Mouse (Mus musculus): ENCODE data around the gene Dnajc3. TPM values are rescaled to one million over a fixed set of nuclear protein-coding genes. Genes with fewer than 3 reads are reported as not detected.
"Not testable (repeated sequence)": the region's sequence is repeated elsewhere in the genome, so short reads cannot be mapped to it uniquely, and the experiment has no call there.

The Dnajc3 gene
- polyA plus RNA-seq, 1 experiment from 2014 or later, result 52.3 TPM

DNA sequence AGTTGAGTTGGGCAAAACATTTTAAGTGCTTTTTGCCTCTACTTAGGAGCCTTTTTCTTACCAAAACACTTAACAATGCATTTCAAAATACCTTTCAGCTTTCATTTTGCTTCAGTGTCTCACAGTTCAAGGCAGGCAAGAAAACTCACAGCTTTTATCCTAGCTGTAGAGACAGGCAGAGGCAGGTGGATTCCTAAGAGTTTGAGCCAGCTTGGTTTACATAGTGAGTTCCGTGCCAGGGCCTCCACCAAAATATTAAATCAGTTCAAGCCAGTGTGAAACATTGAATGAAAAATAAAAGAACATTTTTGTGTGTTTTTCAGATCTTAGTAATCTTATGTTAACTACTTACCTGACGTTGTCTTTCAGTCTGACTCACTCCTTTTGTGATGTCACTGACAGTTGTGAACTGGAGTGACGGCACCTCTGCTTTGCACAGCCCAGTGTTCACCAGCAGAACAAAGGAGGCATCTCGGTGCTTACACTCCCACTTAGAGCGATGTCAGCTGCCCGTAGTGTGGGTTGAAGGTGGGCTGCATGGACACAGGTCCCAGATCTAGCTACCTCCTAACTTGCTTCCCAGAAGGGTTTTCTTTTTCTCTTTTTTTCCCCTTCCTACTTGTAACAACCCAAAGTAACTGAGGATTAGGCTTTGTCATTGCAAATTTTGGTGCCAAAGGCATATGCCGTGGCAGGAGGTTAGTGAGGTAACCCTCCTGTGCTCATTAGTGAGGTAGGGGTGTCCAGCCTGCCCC, 42.0 kb downstream of the Dnajc3 start:
- H3K4me1 ChIP-seq (ENCODE audit: insufficient read depth, low read length), result no peaks in the 10 kb centered on the region
- no peak overlapping the region for H3K27ac ChIP-seq (ENCODE audit: low read length)
- H3K4me2 ChIP-seq (replicated peaks; ENCODE audit: low read depth, low read length), result no peak overlapping the region
- H3K9me3 ChIP-seq (ENCODE audit: low read length), result no peaks in the 10 kb centered on the region
- no peak overlapping the region for H3K9ac ChIP-seq (replicated peaks; ENCODE audit: low read length)
- no peaks in the 10 kb centered on the region for H3K27me3 ChIP-seq (ENCODE audit: insufficient read depth, low read length)
- no peak overlapping the region for H3K4me3 ChIP-seq (ENCODE audit: low read length)
- peaks cover 41% of the 10 kb centered on the region for H3K36me3 ChIP-seq (ENCODE audit: insufficient read depth, low read length)
- ATAC-seq (ENCODE audit: low FRiP score, low TSS enrichment), result no peak
- WGBS, result 83% methylated on average over 7 of the region's 7 CpGs

DNA sequence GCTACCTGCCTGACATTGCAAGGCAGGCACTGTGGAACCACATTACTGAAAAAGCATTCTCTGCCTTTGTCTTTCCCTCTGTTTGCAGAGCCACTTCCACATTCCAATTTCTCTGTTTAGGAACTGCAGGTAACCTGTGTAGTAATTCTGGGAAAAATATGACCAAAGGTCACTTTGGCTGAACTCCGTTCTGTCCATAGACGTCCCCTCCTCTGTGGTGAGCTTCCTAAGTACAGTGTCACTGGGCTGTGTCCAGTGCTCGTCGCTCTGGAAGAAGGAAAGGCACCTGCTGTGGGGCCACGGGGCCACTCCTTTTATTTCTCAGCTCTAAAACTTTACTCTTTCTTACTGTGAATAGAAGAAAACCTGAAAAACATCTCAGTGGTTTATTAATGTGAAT, 42.6 kb downstream of the Dnajc3 start:
- 48% methylated on average over 5 of the region's 5 CpGs for WGBS
- H3K9ac ChIP-seq (replicated peaks; ENCODE audit: low read length), result no peak overlapping the region
- no peaks in the 10 kb centered on the region for H3K9me3 ChIP-seq (ENCODE audit: low read length)
- ATAC-seq (ENCODE audit: low FRiP score, low TSS enrichment), result 0 out of 2 replicates have a peak, but pooled peaks have one; percentile 57
- no peaks in the 10 kb centered on the region for H3K27me3 ChIP-seq (ENCODE audit: insufficient read depth, low read length)
- H3K4me2 ChIP-seq (replicated peaks; ENCODE audit: low read depth, low read length), result no peak overlapping the region
- no peaks in the 10 kb centered on the region for H3K4me1 ChIP-seq (ENCODE audit: insufficient read depth, low read length)
- H3K4me3 ChIP-seq (ENCODE audit: low read length), result no peak overlapping the region
- H3K36me3 ChIP-seq (ENCODE audit: insufficient read depth, low read length), result peaks cover 39% of the 10 kb centered on the region
- H3K27ac ChIP-seq (ENCODE audit: low read length), result no peak overlapping the region

DNA sequence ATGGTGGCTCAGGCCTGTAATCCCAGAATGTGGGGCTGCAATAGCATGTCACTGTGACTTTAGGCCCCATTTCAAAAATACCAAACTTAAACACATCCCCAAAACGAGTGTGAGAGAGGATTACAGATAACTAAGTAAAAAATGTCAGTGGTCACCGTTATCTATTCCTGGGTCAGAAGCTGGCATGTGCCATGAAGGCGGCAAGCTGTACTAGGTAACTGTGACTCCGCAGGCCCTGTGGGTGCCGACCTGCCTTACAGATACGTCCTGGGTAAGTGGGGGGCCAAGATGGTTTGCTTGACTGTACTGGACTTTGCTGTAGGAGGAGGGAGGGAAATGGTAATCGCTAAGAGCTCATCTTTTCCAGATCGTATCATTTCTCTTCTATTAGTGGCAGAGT, 43.1 kb downstream of the Dnajc3 start:
- H3K4me1 ChIP-seq (ENCODE audit: insufficient read depth, low read length), result no peaks in the 10 kb centered on the region
- no peaks in the 10 kb centered on the region for H3K27me3 ChIP-seq (ENCODE audit: insufficient read depth, low read length)
- H3K4me3 ChIP-seq (ENCODE audit: low read length), result no peak overlapping the region
- H3K9ac ChIP-seq (replicated peaks; ENCODE audit: low read length), result no peak overlapping the region
- no peak overlapping the region for H3K27ac ChIP-seq (ENCODE audit: low read length)
- H3K36me3 ChIP-seq (ENCODE audit: insufficient read depth, low read length), result peaks cover 35% of the 10 kb centered on the region
- no peak for ATAC-seq (ENCODE audit: low FRiP score, low TSS enrichment)
- H3K4me2 ChIP-seq (replicated peaks; ENCODE audit: low read depth, low read length), result no peak overlapping the region
- H3K9me3 ChIP-seq (ENCODE audit: low read length), result no peaks in the 10 kb centered on the region
- 92% methylated on average over 8 of the region's 8 CpGs for WGBS

- not testable (repeated sequence) for H3K27ac ChIP-seq (ENCODE audit: low read length); H3K9me3 ChIP-seq (ENCODE audit: low read length); H3K4me1 ChIP-seq (ENCODE audit: insufficient read depth, low read length); H3K4me3 ChIP-seq (ENCODE audit: low read length); H3K9ac ChIP-seq (replicated peaks; ENCODE audit: low read length); H3K27me3 ChIP-seq (ENCODE audit: insufficient read depth, low read length); H3K4me2 ChIP-seq (replicated peaks; ENCODE audit: low read depth, low read length)
- WGBS, result 77% methylated on average over 5 of the region's 6 CpGs
- peak; percentile 18; the same call in 1 of the 2 replicates for ATAC-seq (ENCODE audit: low FRiP score, low TSS enrichment)
- H3K36me3 ChIP-seq (ENCODE audit: insufficient read depth, low read length), result peaks cover 32% of the 10 kb centered on the region
These were observed 44.1 kb downstream of the Dnajc3 start for GRCm38 (mm10) chr14:118981711-118982428.

DNA sequence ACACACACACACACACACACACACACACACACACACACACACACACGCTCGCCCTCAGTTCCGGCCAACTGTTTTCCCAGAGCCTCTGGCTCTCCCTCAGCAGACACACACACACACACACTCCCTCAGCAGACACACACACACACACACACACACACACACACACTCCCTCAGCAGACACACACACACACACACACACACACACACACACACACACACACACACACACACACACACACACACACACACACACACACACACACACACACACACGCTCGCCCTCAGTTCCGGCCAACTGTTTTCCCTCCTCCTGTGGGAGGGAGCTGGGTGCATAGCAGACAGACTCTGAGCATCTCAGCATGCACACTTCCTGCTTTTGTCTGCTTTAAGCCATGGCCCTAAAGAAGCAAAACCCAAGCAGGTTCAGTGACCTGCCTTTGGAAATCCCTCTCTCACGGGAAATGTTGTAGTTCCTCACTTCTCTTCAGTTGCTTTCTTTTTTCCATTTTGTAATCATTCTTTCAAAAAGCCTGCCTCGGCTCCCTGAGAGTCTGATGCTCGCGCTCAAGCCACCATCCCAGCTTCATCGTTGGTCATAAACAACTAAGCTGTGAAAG, 44.8 kb downstream of the Dnajc3 start:
- not testable (repeated sequence) for H3K4me3 ChIP-seq (ENCODE audit: low read length); H3K4me2 ChIP-seq (replicated peaks; ENCODE audit: low read depth, low read length); H3K9ac ChIP-seq (replicated peaks; ENCODE audit: low read length); H3K4me1 ChIP-seq (ENCODE audit: insufficient read depth, low read length); H3K27me3 ChIP-seq (ENCODE audit: insufficient read depth, low read length); H3K9me3 ChIP-seq (ENCODE audit: low read length)
- Histone ChIP-seq H3K27ac (ENCODE audit: low read length) (peak overlapping the region; percentile 10; the same call in 1 of the 2 replicates), H3K36me3 (ENCODE audit: insufficient read depth, low read length) (peaks cover 26% of the 10 kb centered on the region)
- WGBS, result 68% methylated on average over 8 of the region's 11 CpGs
- peak; percentile 52; the same call in 1 of the 2 replicates for ATAC-seq (ENCODE audit: low FRiP score, low TSS enrichment)

GRCm38 (mm10) chr14:118983396-118983795, 45.6 kb downstream of the Dnajc3 start:
- no peak for ATAC-seq (ENCODE audit: low FRiP score, low TSS enrichment)
- Histone ChIP-seq H3K36me3 (ENCODE audit: insufficient read depth, low read length) (peaks cover 19% of the 10 kb centered on the region), H3K9ac (replicated peaks; ENCODE audit: low read length) (no peak overlapping the region), H3K4me3 (ENCODE audit: low read length) (no peak overlapping the region), H3K4me2 (replicated peaks; ENCODE audit: low read depth, low read length) (no peak overlapping the region), H3K9me3 (ENCODE audit: low read length) (no peaks in the 10 kb centered on the region), H3K4me1 (ENCODE audit: insufficient read depth, low read length) (no peaks in the 10 kb centered on the region), H3K27ac (ENCODE audit: low read length) (no peak overlapping the region), H3K27me3 (ENCODE audit: insufficient read depth, low read length) (no peaks in the 10 kb centered on the region)

- 90% methylated on average over 4 of the region's 4 CpGs for WGBS
- ATAC-seq (ENCODE audit: low FRiP score, low TSS enrichment), result no peak
- no peaks in the 10 kb centered on the region for H3K9me3 ChIP-seq (ENCODE audit: low read length)
- H3K36me3 ChIP-seq (ENCODE audit: insufficient read depth, low read length), result peaks cover 14% of the 10 kb centered on the region
- no peaks in the 10 kb centered on the region for H3K4me1 ChIP-seq (ENCODE audit: insufficient read depth, low read length)
- no peaks in the 10 kb centered on the region for H3K27me3 ChIP-seq (ENCODE audit: insufficient read depth, low read length)
- H3K4me2 ChIP-seq (replicated peaks; ENCODE audit: low read depth, low read length), result no peak overlapping the region
- H3K4me3 ChIP-seq (ENCODE audit: low read length), result no peak overlapping the region
- no peak overlapping the region for H3K27ac ChIP-seq (ENCODE audit: low read length)
- H3K9ac ChIP-seq (replicated peaks; ENCODE audit: low read length), result no peak overlapping the region
These were observed 46.4 kb downstream of the Dnajc3 start for GRCm38 (mm10) chr14:118984161-118984560.

- H3K4me3 ChIP-seq (ENCODE audit: low read length), result no peak overlapping the region
- no peaks in the 10 kb centered on the region for H3K4me1 ChIP-seq (ENCODE audit: insufficient read depth, low read length)
- H3K9ac ChIP-seq (replicated peaks; ENCODE audit: low read length), result no peak overlapping the region
- H3K9me3 ChIP-seq (ENCODE audit: low read length), result no peaks in the 10 kb centered on the region
- no peak overlapping the region for H3K27ac ChIP-seq (ENCODE audit: low read length)
- ATAC-seq (ENCODE audit: low FRiP score, low TSS enrichment), result peak; percentile 20; the same call in 1 of the 2 replicates
- WGBS, result 45% methylated on average over 16 of the region's 16 CpGs
- no peak overlapping the region for H3K4me2 ChIP-seq (replicated peaks; ENCODE audit: low read depth, low read length)
- no peaks in the 10 kb centered on the region for H3K27me3 ChIP-seq (ENCODE audit: insufficient read depth, low read length)
- H3K36me3 ChIP-seq (ENCODE audit: insufficient read depth, low read length), result peaks cover 3% of the 10 kb centered on the region
These were observed 49.1 kb downstream of the Dnajc3 start for GRCm38 (mm10) chr14:118986653-118987522.
